Mouse (Mus musculus) lung, adult 18-20 months (tissue): Measurements from ENCODE around the gene Lsm10.

ENCODE experiments used
- DNase-seq, 2 experiments: peaks; one replicate each; pipeline ENCODE4 v3.0.0; 2022; ENCODE audit warnings: mixed read lengths in 2 of 2

The Lsm10 gene

DNA sequence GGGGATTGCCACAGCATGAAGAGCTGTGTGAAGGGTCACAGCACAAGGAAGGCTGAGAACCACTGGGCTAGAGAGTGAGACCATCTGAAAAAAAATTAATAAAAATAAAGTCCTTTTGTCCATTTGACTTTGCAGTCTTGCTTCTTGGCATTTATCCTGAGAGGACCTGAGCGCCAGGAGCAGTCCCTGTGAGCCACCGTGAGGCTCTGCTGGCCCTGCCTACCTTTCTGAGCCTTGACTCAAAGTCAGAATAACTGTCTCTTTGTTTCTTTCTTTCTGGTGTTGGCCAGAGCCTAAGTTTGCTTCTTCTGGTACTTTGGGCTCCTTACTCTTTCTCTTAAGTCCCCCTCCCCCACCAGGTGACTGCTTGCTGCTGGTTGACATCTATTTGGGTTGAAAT lies 24.1 kb downstream of the Lsm10 start:
- no peak for DNase-seq

DNA sequence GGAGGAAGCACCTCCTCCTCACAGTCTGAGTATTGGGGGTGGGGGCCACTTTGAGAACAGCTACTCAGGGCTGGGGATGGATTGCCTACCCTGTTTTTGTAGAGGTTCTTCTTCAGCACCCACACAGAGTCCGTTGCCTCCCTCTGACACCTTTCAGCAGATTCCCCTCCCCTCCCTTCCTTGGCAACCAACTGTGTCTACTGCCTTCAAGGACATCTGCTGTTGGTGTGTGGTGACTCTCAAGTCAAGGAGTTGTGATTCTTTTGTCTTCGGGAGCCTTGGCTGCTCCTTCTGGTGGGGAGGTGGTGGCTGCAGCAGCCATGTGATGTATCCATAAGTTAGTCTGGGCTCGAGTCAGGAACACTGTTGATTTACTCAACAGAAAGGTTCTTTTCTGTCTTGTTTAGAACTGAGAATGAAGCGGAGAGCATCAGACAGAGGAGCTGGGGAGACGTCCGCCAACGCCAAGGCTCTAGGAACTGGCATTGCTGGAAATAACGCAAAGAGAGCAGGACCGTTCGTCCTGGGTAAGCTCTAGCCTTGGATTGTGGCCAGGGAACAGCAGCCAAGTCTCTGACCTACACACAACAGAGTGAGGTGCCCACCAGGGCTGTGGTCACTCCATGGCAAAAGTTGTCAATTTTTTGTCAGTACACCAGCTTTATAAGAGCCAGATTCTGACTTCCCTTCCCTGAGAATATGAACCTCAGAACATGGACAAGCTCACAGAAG lies 27.1 kb downstream of the Lsm10 start:
- DNase-seq, result no peak

DNA sequence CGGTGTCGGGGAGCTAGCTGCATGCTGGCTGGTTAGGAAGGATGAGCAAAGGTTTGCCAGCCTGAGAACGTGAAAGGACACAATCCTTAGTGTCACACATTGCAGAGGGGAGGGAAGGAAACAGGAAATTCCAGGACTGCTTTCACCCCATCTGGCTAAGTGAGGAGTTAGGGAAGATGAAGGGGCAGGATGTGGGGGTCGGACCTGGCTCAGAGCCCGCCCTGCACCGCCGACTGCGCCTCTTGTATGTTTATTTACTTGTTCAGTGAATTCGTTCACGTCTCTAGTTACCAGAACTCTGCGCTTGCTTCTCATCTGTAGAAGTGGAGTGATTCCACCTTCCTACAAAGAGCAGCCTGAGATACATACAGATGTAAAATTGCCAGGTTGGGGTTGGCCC lies 34.1 kb downstream of the Lsm10 start:
- no peak for DNase-seq

DNA sequence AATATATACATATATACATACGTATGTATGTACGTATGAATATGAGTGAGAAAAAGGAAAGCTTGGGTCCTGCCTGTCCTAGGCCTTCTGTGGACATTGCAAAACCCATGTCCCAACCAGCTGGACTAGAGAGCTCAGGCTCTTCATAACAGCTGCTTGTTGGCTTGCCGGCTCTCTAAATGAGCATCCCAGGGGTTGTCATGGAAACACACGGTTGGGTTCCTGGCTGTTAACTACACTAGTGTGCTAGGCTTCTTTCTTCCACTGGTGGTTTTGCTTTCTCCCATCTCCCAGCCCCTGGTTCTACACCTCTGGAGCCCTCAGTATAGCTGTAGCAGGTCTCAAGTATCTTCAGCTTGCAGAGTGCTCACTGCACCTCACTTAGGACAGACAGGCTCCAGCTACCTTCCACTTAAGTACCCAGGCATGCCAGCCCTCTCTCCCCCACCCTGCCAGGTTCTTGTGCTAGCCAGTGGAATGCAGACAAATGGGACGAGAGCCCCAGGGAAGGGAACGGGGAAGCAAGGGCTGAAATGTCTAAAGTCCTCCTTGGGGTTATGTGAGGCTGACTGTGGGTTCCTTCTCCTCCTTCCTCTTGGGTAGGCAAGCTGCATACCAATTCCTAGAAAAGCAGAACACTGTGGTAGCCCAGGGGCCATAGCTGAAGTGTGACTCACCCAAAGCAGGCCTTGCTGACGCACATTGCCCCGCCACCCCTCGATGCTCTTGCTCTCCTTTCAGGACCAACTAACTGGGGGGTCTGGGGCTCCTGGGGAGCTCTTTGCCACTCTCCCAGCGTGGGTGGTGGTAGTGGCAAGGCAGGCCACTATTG lies 35.1 kb downstream of the Lsm10 start:
- DNase-seq, result peak; percentile 81 to 85

DNA sequence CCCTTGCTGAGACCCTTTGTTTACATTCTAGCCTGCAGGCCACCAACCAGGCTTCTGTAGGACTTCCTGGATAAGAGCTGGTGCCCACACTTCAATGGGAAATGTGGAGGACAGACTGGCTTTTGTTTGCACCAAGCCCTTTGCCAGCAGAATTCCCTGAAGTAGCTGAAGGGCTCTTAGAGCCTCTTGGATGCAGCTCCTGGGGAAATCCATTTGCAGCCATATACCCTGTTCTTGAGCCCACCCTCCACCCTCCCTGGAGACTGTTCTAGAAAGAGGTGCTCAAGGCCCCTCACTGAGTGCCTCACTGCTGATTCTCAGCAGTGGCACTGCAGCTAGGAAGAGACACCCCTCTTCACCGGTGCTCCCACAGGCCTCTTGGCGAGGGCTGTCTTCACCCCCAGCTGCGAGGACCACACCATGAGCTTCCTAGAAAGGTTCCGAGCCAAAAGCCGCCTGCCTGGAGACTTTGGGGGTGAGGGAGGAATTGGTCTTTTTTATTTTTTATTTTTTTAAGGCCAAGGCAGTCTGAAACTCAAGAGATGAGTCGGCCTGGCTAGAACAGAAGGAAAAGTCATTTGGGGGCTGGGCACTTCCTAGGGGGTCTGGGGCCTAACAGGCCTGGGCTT lies 36.3 kb downstream of the Lsm10 start:
- DNase-seq, result peak; percentile 57 to 74

DNA sequence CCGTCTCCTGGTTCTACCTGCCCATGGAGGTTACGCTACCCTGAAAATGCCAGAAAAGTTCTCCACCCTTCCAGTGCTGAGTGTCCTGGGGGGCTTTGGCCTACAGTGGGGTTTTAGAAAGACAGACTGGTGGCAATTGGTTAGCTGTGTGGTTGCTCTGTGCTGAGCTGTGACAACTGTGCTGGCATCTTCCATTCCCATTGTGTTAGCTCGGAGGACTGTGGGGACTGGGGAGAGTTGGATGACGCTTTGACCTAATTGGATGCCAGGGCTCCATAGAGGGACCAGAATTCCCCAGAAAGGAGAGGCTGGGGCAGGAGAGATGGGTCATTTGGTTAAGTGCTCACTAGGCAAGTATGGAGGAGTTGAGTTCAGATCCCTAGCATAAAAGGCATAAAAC lies 37.8 kb downstream of the Lsm10 start:
- DNase-seq, result no peak

DNA sequence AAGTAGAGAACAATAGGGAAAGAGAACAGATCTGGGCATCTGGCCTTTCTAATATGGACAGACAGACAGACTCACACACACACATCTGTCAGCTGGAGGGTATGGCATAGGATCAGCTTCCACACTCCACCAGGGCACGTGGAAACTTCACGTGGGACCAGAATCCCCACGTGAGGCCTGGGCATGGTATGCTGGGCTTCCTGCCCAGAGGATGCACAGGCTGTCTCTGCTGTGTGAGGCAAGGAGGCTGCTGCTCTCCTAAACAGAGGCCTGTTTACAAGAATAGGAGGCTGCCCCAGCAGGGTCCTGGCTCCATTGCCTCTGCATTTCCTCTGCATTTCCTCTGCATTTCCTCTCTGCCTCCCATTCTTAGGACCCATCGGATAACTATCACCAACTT lies 38.2 kb downstream of the Lsm10 start:
- DNase-seq, result no peak

DNA sequence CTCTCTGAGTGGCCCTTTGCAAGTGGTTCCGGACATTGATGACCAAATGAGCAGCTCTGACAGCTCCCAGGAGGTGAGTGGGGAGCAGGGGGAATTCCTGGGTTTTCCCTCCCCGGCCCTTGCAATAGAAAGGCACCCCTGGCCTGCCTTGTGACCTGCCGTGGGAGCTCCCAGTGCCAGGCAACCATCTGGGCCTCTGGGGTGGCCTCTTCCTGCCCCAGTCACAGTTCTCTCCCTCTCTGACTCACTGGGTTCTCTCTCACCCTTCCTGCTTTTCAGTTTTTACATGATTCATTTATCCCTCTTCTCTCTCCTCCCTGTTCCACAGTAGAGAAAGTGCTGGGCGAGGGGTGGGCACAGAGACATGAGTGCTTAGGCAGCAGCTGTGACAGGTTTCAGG lies 41.4 kb downstream of the Lsm10 start:
- no peak for DNase-seq

DNA sequence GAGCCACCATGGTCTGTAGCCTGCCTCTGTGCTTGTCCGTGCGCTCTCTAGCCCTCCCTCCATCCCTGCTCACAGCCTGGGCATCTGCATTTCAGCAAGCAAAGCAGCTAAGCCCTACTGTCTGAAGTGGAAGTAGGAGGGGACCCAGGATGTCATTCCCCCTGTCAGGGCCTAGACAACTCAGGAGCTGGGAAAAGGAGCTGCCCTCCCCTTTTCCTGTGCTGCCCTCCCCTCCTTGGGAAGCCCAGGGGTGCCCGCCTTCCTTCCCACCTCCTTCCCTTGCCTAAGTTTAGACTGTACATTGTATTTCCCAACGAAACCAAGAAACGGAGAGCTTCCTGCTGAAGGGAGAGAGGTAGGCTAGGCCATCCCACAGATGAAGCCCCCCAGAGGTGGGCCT lies 44.6 kb downstream of the Lsm10 start:
- DNase-seq, result no peak

DNA sequence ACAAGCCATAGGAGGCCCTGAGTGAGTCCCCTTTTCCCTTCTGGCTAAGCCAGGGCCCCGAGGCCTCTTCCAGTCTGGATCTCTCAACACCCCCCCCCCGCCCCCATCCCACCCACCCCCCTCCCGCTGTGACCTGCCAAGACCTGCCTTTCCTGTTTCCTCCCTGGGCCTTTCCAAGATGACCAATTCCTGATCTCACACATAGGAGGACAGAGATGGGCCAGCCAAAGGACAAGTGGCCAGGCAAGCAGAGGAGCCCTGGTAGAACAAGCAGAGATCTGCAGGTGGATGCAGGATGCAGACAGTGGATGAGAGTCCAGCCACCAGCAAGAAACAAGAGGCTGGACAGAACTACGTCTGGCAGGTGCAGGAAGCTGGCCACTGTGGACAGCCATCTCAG lies 49.0 kb downstream of the Lsm10 start:
- DNase-seq, result no peak

DNA sequence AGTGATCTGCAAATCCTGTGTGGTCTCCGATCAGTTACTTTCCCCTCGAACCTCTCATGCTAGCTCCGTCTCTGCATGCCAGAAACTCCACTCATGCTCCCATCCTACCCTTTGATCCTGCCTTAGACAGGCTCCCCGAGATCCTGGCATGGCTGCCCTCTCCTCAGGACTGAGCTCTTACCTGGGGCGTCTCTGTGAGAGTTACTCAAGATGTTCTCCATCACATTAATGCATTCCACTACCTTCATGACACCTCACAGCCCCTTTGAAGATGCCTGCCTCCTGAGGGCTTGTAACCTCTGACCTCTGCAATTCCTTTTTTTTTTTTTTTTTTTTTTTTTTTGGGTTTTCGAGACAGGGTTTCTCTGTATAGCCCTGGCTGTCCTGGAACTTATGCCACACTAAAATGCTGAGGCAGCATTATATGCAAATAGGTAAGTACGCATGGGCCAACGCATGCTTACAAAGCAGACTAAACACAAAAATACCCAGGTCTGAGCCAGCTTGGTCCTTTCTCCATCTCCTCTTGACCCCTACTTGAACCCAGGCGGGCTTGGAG lies 50.6 kb downstream of the Lsm10 start:
- DNase-seq, result no peak

DNA sequence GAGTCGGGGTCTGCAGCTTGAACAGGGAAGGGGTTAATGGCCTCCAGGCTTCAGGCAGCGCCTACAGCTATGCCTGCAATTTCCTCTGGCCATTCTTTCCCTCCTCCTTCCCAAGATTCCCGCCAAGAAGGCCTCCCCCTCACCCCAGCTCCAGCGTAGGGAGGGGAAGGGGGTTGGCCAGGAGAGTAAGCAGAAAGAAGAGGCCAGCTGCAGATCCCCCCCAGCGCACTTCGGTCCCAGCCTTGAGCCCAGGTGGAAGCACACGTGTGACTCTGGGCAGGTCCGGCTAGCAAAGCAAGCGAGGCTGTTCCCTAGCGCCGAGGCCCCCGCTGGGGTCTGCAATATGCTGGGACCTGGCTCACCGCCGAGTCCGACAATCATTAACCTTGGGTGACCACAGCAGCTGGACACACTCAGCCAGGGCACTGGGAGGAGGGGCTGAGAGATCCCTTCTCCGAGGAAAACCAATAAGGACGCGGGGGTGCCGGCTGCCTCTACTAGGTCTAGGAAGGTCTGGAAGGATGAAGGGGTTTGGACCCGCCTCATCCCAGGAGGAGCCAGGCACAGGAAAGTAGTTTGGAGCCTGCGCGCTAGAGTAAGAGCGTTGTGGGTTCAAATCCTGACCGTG lies 51.2 kb downstream of the Lsm10 start, which contains the start of gene Eva1b:
Gene Eva1b, plus strand, starts transcription at position 212 of the 628 bp plus-strand sequence.
- DNase-seq, result peak; percentile 76 to 78
